Mouse (Mus musculus) embryonic facial prominence, embryonic 10.5 days (tissue): ENCODE measurements around the gene Entpd7. TPM values are rescaled to one million over a fixed set of nuclear protein-coding genes. Genes with fewer than 3 reads are reported as not detected.

Source experiments
- DNase-seq: peaks from one replicate; pipeline ENCODE4 v3.0.0-alpha.2; 2017; ENCODE audit warnings: low spot score
- H3K27ac ChIP-seq: fragments of 300-500 bp; sonication (generic); replicated peaks from 2 replicates; pipeline ENCODE4 v1.5.1; 2016; ENCODE audit warnings: mild to moderate bottlenecking
- H3K27me3 ChIP-seq: fragments of 300-500 bp; sonication (generic); replicated peaks from 2 replicates; pipeline ENCODE4 v1.6.1; 2016; ENCODE audit warnings: low read depth, mild to moderate bottlenecking; ENCODE audit not compliant: poor library complexity, severe bottlenecking
- H3K36me3 ChIP-seq: fragments of 300-500 bp; sonication (generic); replicated peaks from 2 replicates; pipeline ENCODE4 v1.6.1; 2016; ENCODE audit warnings: mild to moderate bottlenecking, moderate library complexity
- H3K4me1 ChIP-seq: fragments of 300-500 bp; sonication (generic); 2 replicates; pipeline ENCODE4 v1.6.1; 2016
- H3K4me3 ChIP-seq: fragments of 300-500 bp; sonication (generic); 2 replicates; pipeline ENCODE4 v1.5.1; 2016; ENCODE audit warnings: mild to moderate bottlenecking, moderate library complexity
- H3K9me3 ChIP-seq: fragments of 300-500 bp; sonication (generic); 2 replicates; pipeline ENCODE4 v1.6.1; 2016; ENCODE audit warnings: mild to moderate bottlenecking
- WGBS: fragments of 180-500 bp; shearing (Covaris S2); methylation state at CpG from one replicate; pipeline ENCODE4 v1.1.7; 2016; 5-methylcytosine and 5-hydroxymethylcytosine counted together
- polyA plus RNA-seq: library from polyadenylated mRNA; unstranded; fragments of >200 nt; fragmentation: Nextera tagmentation; extraction: Ambion mirVana; gene quantifications from 2 replicates; pipeline ENCODE4 v1.2.1, GENCODE M21; 2016

Gene Entpd7
- polyA plus RNA-seq, 1 experiment from 2014 or later: 8.9 TPM

- Histone ChIP-seq H3K36me3 (peaks cover 97% of the 10 kb centered on the region), H3K27me3 (no peaks in the 10 kb centered on the region), H3K4me3 (no peak overlapping the region), H3K9me3 (no peaks in the 10 kb centered on the region), H3K27ac (no peak overlapping the region), H3K4me1 (no peaks in the 10 kb centered on the region)
- 92% methylated on average over 3 of the region's 3 CpGs for WGBS
- DNase-seq: no peak
Observed at GRCm38 (mm10) chr19:43745740-43746139, 56.3 kb downstream of the Entpd7 start.

DNA sequence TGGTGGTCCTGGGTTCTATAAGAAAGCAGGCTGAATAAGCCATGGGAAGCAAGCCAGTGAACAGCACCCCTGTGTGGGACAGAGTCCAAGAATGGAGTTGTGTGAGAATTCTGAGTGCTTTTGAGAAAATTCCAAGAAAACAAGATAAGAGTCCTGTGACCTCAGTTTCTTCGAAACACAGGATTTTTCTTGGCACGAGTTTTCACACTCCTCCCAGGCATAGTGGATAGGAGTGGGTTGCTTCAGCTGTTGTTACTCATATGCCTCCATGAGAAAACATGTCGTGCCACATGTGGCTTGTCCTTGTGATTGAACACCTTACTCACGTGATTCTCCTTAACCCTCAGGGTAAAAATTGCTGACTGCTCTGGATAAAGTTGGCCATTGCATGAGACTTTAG is 58.4 kb downstream of the Entpd7 start:
- Histone ChIP-seq H3K27me3 (no peaks in the 10 kb centered on the region), H3K4me3 (no peak overlapping the region), H3K9me3 (no peaks in the 10 kb centered on the region), H3K4me1 (0 out of 2 replicates have a peak, but pooled peaks cover 5% of the 10 kb centered on the region), H3K36me3 (peaks cover 82% of the 10 kb centered on the region), H3K27ac (no peak overlapping the region)
- DNase-seq: no peak
- WGBS: 94% methylated on average over 4 of the region's 4 CpGs

DNA sequence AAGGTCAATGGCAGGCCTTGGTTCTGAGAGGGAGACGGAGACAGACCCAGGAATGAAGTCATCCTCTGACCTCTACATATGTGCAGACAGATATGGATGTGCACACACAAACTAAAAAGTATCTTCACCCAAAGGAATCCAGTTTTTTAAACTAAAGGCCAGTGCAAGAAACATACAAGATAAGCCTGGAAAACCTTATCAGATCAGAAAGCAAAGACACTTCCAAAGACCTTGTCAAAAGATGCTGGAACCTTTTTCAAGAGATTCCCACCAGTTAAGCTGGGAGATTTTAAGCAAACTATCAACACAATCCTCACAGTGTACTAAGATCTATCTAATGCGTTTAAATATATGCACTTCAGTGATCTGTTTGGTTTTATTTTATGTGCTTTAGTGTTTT is 60.5 kb downstream of the Entpd7 start:
- no peak overlapping the region for H3K4me3 ChIP-seq
- DNase-seq: no peak
- no peaks in the 10 kb centered on the region for H3K9me3 ChIP-seq
- peaks cover 62% of the 10 kb centered on the region for H3K36me3 ChIP-seq
- no peak overlapping the region for H3K27ac ChIP-seq
- H3K27me3 ChIP-seq: no peaks in the 10 kb centered on the region
- H3K4me1 ChIP-seq: peaks cover 9% of the 10 kb centered on the region
- 91% methylated on average over 2 of the region's 2 CpGs for WGBS

GRCm38 (mm10) chr19:43752489-43753225 is 63.2 kb downstream of the Entpd7 start, which contains the start of the genes Cutc and Cox15:
Gene Cutc (plus strand): TSS chr19:43752996.
Gene Cox15 (minus strand): TSS chr19:43753000.
- Histone ChIP-seq H3K9me3 (no peaks in the 10 kb centered on the region), H3K27ac (peak within 1 kb of the TSS; percentile 97), H3K27me3 (no peaks in the 10 kb centered on the region), H3K4me3 (peak within 1 kb of the TSS; percentile 79), H3K36me3 (peaks cover 35% of the 10 kb centered on the region), H3K4me1 (peaks cover 9% of the 10 kb centered on the region)
- under 1% methylated on average over 62 of the region's 62 CpGs for WGBS
- DNase-seq: peak; percentile 97

DNA sequence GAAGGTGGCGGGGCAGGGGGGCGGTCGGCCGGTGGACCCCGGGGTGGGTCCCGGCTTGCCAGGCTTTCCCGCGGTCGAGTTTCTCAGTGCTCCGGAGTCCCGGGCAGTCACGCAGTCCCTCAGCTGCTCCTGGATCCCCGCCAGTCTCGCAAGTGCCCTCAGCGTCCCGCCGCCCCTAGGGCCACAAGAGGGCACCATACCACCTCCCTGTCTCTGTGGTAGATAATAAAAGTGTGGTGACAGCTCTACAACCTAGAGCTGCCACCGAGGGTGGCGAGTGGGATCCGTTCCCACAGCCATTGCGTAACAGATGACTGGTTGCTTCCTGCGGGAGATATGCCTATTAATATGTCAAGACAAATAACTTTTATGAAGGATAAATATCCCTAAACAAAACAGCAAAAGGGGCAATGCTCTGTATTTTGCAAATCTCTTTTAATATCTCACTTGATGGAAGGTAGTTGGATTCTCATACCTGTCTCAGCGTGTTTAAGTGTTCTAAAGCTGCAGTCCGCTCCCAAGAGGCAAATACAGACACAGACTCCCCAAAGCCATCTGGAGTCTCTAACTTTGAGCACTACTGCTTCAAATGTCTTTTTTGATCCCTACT is 63.9 kb downstream of the Entpd7 start:
- peak overlapping the region; percentile 79 for H3K4me3 ChIP-seq
- H3K9me3 ChIP-seq: no peaks in the 10 kb centered on the region
- H3K27me3 ChIP-seq: no peaks in the 10 kb centered on the region
- peak overlapping the region; percentile 97 for H3K27ac ChIP-seq
- 1% methylated on average over 23 of the region's 24 CpGs for WGBS
- peaks cover 9% of the 10 kb centered on the region for H3K4me1 ChIP-seq
- DNase-seq: peak; percentile 86
- H3K36me3 ChIP-seq: peaks cover 28% of the 10 kb centered on the region

DNA sequence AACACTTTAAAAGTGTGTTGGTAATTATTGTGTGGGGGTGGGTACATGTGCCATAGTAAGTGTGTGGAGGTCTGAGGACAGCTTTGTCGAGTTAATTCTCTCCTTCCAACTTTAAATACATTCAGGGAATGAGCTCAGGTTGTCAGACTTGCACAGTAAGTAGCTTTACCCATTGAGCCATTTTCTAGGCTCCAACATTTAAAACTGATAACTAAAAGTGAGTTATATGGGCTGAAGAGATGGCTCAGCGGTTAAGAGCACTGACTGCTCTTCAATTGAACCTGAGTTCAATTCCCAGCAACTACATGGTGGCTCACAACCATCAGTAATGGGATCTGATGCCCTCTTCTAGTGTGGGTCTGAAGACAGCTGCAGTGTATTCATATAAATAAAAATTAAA is 64.8 kb downstream of the Entpd7 start:
- WGBS: 78% methylated on average over 2 of the region's 2 CpGs
- H3K4me3 ChIP-seq: no peak overlapping the region
- no peaks in the 10 kb centered on the region for H3K27me3 ChIP-seq
- H3K4me1 ChIP-seq: peaks cover 9% of the 10 kb centered on the region
- H3K27ac ChIP-seq: no peak overlapping the region
- H3K36me3 ChIP-seq: peaks cover 19% of the 10 kb centered on the region
- no peaks in the 10 kb centered on the region for H3K9me3 ChIP-seq
- DNase-seq: no peak

- DNase-seq: no peak
- H3K27me3 ChIP-seq: no peaks in the 10 kb centered on the region
- WGBS: 72% methylated on average over 2 of the region's 2 CpGs
- no peak overlapping the region for H3K27ac ChIP-seq
- peaks cover 9% of the 10 kb centered on the region for H3K4me1 ChIP-seq
- no peak overlapping the region for H3K4me3 ChIP-seq
- peaks cover 15% of the 10 kb centered on the region for H3K36me3 ChIP-seq
- no peaks in the 10 kb centered on the region for H3K9me3 ChIP-seq
Observed at GRCm38 (mm10) chr19:43754872-43755271, 65.4 kb downstream of the Entpd7 start.

GRCm38 (mm10) chr19:43760504-43760903 is 71.0 kb downstream of the Entpd7 start:
- Histone ChIP-seq H3K9me3 (no peaks in the 10 kb centered on the region), H3K4me3 (no peak overlapping the region), H3K4me1 (no peaks in the 10 kb centered on the region), H3K27me3 (no peaks in the 10 kb centered on the region), H3K36me3 (no peaks in the 10 kb centered on the region), H3K27ac (no peak overlapping the region)
- DNase-seq: peak; percentile 80
- 29% methylated on average over 6 of the region's 6 CpGs for WGBS

GRCm38 (mm10) chr19:43761543-43762256 is 72.2 kb downstream of the Entpd7 start:
- DNase-seq: no peak
- H3K36me3 ChIP-seq: no peaks in the 10 kb centered on the region
- no peak overlapping the region for H3K4me3 ChIP-seq
- no peak overlapping the region for H3K27ac ChIP-seq
- H3K27me3 ChIP-seq: no peaks in the 10 kb centered on the region
- H3K4me1 ChIP-seq: no peaks in the 10 kb centered on the region
- H3K9me3 ChIP-seq: no peaks in the 10 kb centered on the region

DNA sequence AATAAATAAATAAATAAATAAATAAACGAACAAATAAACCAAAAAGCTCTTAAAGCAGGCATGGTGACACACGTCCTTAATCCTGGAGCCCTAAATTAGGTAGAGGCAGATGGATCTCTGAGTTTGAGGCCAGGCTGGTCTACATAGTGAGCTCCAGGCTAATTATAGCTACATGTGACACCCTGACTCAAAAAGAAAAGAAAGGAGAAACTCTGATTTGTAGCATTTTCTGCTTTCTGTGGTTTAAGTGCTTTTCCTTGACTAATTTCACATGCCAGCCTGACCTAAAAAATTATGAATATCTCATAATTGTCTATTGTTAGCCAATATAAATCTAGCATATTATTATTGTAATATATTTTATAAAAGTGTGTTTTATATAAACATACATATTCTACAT is 72.9 kb downstream of the Entpd7 start:
- Histone ChIP-seq H3K27ac (no peak overlapping the region), H3K27me3 (no peaks in the 10 kb centered on the region), H3K4me1 (no peaks in the 10 kb centered on the region), H3K36me3 (no peaks in the 10 kb centered on the region), H3K9me3 (no peaks in the 10 kb centered on the region), H3K4me3 (no peak overlapping the region)
- WGBS: 79% methylated on average over 2 of the region's 2 CpGs
- DNase-seq: no peak

DNA sequence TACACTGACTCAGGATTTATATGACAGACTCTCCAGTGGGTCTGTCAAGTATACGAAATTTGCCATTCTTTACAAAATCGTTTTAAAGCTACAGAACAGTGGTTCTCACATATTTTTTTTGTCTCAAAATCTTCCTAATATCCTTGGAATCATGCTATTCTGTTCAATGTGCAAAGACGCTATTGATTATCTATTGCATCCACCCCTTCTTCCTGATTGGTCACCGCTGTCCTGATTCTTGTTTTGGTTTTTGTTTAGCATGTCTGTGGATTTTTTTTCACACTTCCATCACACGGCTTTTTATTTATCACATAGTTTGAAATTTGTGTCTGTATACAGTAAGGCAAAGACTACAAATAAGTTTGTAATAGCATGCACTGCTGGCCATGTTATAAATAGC is 77.0 kb downstream of the Entpd7 start:
- H3K27ac ChIP-seq: no peak overlapping the region
- H3K4me3 ChIP-seq: no peak overlapping the region
- H3K27me3 ChIP-seq: no peaks in the 10 kb centered on the region
- WGBS: 86% methylated on average over 5 of the region's 5 CpGs
- no peak for DNase-seq
- no peaks in the 10 kb centered on the region for H3K4me1 ChIP-seq
- no peaks in the 10 kb centered on the region for H3K36me3 ChIP-seq
- no peaks in the 10 kb centered on the region for H3K9me3 ChIP-seq

DNA sequence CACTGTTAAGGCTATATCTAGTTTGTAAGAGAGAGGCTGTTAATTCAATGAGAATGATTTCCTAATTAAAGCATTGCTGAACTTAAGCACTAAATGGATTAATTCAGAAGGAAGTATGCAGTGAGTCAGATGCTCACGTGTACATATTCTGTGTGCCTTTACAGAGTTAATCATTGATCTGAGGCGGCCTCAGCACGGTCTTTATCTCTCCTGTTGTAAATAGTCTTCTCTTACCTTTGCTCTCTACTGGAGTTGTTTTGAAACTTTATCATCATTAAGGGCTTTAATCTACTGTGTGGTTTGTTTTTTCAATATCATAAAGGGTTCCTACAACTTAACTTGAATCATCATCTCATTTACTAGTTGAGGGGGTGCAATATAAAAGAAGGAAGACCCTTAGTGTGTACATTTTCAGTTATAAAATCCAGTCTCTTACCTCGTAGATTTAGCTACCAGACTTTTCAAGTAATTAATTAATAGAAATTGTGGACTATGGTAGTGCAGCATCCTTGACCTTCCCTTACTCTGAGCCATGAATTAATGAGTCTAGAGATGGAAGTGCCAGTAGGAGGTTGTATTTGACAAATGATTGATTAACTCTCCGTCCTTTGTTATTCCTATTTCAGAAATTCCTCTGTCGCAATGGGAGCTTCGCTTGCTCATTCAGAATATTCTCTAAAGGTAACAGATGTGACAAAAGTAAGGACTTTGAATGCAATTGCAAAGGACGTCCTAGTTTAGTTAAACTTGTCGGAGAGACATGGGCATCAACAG is 78.3 kb downstream of the Entpd7 start:
- Histone ChIP-seq H3K36me3 (no peaks in the 10 kb centered on the region), H3K4me3 (no peak overlapping the region), H3K9me3 (no peaks in the 10 kb centered on the region), H3K4me1 (no peaks in the 10 kb centered on the region), H3K27me3 (no peaks in the 10 kb centered on the region), H3K27ac (no peak overlapping the region)
- 88% methylated on average over 9 of the region's 9 CpGs for WGBS
- DNase-seq: no peak
